Mouse (Mus musculus) C2C12 (cell line): Measurements from ENCODE around the gene Zfp239. TPM values are rescaled to one million over a fixed set of nuclear protein-coding genes. Genes with fewer than 3 reads are reported as not detected.

ENCODE experiments used
- H3K27me3 ChIP-seq: one replicate; pipeline ENCODE4 v1.6.1; 2011; ENCODE audit not compliant: control insufficient read depth, insufficient read depth, insufficient read length
- H3K36me3 ChIP-seq: one replicate; pipeline ENCODE4 v1.6.1; 2011; ENCODE audit not compliant: control insufficient read depth, insufficient read depth
- H3K4me3 ChIP-seq: one replicate; pipeline ENCODE4 v1.5.1; 2011; ENCODE audit warnings: mild to moderate bottlenecking, control low read depth; ENCODE audit not compliant: poor library complexity, insufficient read depth, severe bottlenecking
- H3K79me2 ChIP-seq: one replicate; pipeline ENCODE4 v1.6.1; 2011; ENCODE audit not compliant: control insufficient read depth, insufficient read depth
- H3K79me3 ChIP-seq: one replicate; pipeline ENCODE4 v1.6.1; 2011; ENCODE audit warnings: low read depth, control low read depth
- H3ac ChIP-seq: one replicate; pipeline ENCODE3; 2011; ENCODE audit warnings: low read depth; ENCODE audit not compliant: control insufficient read depth, insufficient read length
- CEBPB ChIP-seq: IDR thresholded peaks from one replicate; pipeline ENCODE4 v1.6.1; 2011; ENCODE audit warnings: low read depth, mild to moderate bottlenecking, control low read depth, moderate library complexity
- CTCF ChIP-seq: IDR thresholded peaks from one replicate; pipeline ENCODE4 v1.5.1; 2011; ENCODE audit not compliant: control insufficient read depth, insufficient read depth, insufficient read length
- FOSL1 ChIP-seq: IDR thresholded peaks from one replicate; pipeline ENCODE4 v1.8.0; 2011; ENCODE audit warnings: mild to moderate bottlenecking, low read length; ENCODE audit not compliant: poor library complexity, insufficient read depth, severe bottlenecking
- MAX ChIP-seq: IDR thresholded peaks from one replicate; pipeline ENCODE4 v1.6.1; 2011; ENCODE audit warnings: mild to moderate bottlenecking, control low read depth
- MYOD1 ChIP-seq: IDR thresholded peaks from one replicate; pipeline ENCODE4 v1.6.1; 2011; ENCODE audit warnings: low read depth; ENCODE audit not compliant: control insufficient read depth, insufficient read length
- MYOG ChIP-seq: IDR thresholded peaks from one replicate; pipeline ENCODE4 v1.6.1; 2011; ENCODE audit not compliant: control insufficient read depth, insufficient read length; ENCODE audit errors: extremely low read depth
- USF1 ChIP-seq: IDR thresholded peaks from one replicate; pipeline ENCODE4 v1.6.1; 2011; ENCODE audit warnings: low read depth, mild to moderate bottlenecking, control low read depth, moderate library complexity
- polyA plus RNA-seq: library from polyadenylated mRNA; unstranded; fragments of >200 nt; fragmentation: generic; extraction: Trizol; gene quantifications from one replicate; pipeline ENCODE4 v1.2.1, GENCODE M21; 2012; ENCODE audit warnings: missing spikeins

Zfp239 gene
- polyA plus RNA-seq, 1 experiment, result 4.4 TPM

DNA sequence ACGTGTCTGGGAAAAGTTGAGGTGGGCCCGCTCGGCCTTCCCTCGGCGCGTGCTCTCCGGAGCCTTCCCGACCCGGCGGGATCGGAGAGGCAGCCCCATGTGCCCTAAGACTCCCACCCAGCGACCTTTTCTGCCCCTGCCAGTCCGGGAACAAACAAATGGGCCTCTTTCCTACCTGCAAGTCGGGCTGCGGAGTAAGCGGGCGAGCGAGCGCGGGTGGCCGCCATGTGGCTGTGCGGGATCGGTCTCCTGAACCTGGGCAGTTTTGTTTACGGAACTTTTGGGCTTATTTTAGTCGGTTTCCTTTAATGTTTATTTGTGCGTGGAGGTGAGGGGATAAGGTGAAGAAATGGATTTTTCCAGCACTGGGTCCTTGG is 46.1 kb downstream of the Zfp239 start:
- TF ChIP-seq MYOD1 (no peak), CEBPB (no peak), USF1 (no peak), CTCF (no peak), FOSL1 (no peak), MAX (no peak), MYOG (no peak)
- H3K79me2 ChIP-seq, result peaks cover 73% of the 10 kb centered on the region
- H3K36me3 ChIP-seq, result peaks cover 24% of the 10 kb centered on the region
- peaks cover 58% of the 10 kb centered on the region for H3K79me3 ChIP-seq
- H3ac ChIP-seq, result peak overlapping the region; percentile 89
- H3K27me3 ChIP-seq, result no peaks in the 10 kb centered on the region
- H3K4me3 ChIP-seq, result peak overlapping the region; percentile 98

GRCm38 (mm10) chr6:117908424-117908900 is 46.6 kb downstream of the Zfp239 start:
- peak overlapping the region; percentile 98 for H3K4me3 ChIP-seq
- TF ChIP-seq MYOG (no peak), MAX (no peak), USF1 (no peak), MYOD1 (no peak), CTCF (no peak), CEBPB (no peak), FOSL1 (no peak)
- no peaks in the 10 kb centered on the region for H3K27me3 ChIP-seq
- H3K79me2 ChIP-seq, result peaks cover 78% of the 10 kb centered on the region
- peaks cover 28% of the 10 kb centered on the region for H3K36me3 ChIP-seq
- peaks cover 62% of the 10 kb centered on the region for H3K79me3 ChIP-seq
- peak overlapping the region; percentile 89 for H3ac ChIP-seq

GRCm38 (mm10) chr6:117910120-117910661 is 48.3 kb downstream of the Zfp239 start:
- H3ac ChIP-seq, result no peak overlapping the region

DNA sequence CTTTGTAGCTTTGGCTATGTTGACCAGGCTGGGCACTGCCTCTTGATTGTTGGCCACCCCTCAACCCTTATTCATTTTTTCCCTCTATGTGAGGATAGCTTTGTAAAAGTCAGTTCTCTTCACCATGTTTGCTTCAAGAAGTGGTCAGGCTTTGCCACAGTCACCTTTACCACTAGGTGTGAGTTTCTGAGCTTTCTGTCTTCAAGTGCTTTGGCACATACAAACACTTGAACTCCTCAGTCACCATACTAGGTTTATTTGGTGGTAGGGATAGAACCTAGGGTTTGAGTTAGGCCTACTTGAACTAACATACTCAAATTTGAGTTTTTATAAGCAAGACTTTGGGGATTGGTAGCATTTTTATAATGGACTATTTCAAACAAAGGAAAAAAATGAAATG is 52.6 kb downstream of the Zfp239 start:
- H3K4me3 ChIP-seq, result no peak overlapping the region
- H3K27me3 ChIP-seq, result no peaks in the 10 kb centered on the region
- H3K36me3 ChIP-seq, result peaks cover 61% of the 10 kb centered on the region
- peaks cover 100% of the 10 kb centered on the region for H3K79me2 ChIP-seq
- TF ChIP-seq MYOG (no peak), CTCF (no peak), CEBPB (no peak), MYOD1 (no peak), FOSL1 (no peak), MAX (no peak), USF1 (no peak)
- H3K79me3 ChIP-seq, result peaks cover 95% of the 10 kb centered on the region
- no peak overlapping the region for H3ac ChIP-seq

More at GRCm38 (mm10) chr6:117910120-117910661, 48.3 kb downstream of the Zfp239 start:
- H3K27me3 ChIP-seq, result no peaks in the 10 kb centered on the region
- peaks cover 42% of the 10 kb centered on the region for H3K36me3 ChIP-seq
- peaks cover 95% of the 10 kb centered on the region for H3K79me2 ChIP-seq
- no peak overlapping the region for H3K4me3 ChIP-seq
- TF ChIP-seq USF1 (no peak), CTCF (no peak), CEBPB (no peak), MYOD1 (no peak), MYOG (no peak), MAX (no peak), FOSL1 (no peak)
- H3K79me3 ChIP-seq, result peaks cover 80% of the 10 kb centered on the region

DNA sequence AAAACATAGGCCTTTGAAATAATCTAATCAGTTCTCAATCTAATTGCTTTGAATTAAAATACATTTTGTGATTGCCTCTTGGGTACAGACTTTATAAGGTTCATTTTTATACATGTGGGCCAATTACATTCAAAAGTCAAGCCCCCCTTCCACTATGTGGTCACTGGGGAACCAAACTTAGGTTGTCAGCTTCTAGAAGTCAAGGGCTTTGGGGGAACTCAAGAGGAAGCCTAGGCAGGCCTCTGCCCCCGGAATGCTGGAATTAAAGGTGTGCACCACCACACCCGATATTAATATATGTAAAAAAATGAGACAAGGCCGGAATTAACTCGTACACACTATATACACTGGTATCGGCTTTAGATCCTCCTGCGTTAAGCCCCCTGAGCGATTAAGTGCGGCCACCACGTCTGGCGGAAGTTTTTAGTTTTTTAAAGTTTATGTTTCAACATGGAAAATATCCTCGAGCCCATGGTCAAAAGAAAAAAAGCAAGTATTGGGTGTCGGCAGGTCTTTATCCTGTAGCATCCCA is 54.4 kb downstream of the Zfp239 start:
- H3K79me2 ChIP-seq, result peaks cover 100% of the 10 kb centered on the region
- TF ChIP-seq CTCF (no peak), MAX (no peak), MYOD1 (no peak), USF1 (no peak), CEBPB (no peak), MYOG (no peak), FOSL1 (no peak)
- peaks cover 72% of the 10 kb centered on the region for H3K36me3 ChIP-seq
- H3ac ChIP-seq, result peak overlapping the region; percentile 91
- no peaks in the 10 kb centered on the region for H3K27me3 ChIP-seq
- peak overlapping the region; percentile 79 for H3K4me3 ChIP-seq
- H3K79me3 ChIP-seq, result peaks cover 95% of the 10 kb centered on the region
